Mouse (Mus musculus): Measurements from ENCODE around the gene Smox. TPM values are rescaled to one million over a fixed set of nuclear protein-coding genes. Genes with fewer than 3 reads are reported as not detected.
A peak's percentile ranks its signal among the peaks of the same experiment; 100 is the strongest.

The Smox gene
- total RNA-seq, 4 experiments from 2014 or later = 57.8 to 80.1 (median 67.6) TPM

DNA sequence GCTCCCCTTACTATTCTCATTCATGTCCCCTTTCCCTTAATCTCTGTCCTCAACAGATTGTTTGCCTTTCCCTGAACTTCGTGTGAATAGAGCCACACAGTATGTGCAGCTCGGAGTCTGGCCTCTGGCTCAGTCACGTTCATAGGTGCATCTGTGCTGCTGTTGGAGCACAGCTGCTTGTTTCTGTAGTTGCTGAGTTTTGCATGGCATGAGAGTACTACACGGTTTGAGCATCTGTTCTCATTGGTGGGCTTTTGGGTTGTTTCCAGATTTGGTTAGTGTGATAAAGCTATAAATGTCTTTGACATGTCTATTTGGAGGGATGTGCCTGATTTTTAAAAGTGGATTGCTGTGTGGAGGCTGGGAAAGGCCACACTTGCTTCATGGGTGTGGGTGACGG lies 19.2 kb downstream of the Smox start:
- DNase-seq (ENCODE audit: low spot score in 2 of 2) = no peak

DNA sequence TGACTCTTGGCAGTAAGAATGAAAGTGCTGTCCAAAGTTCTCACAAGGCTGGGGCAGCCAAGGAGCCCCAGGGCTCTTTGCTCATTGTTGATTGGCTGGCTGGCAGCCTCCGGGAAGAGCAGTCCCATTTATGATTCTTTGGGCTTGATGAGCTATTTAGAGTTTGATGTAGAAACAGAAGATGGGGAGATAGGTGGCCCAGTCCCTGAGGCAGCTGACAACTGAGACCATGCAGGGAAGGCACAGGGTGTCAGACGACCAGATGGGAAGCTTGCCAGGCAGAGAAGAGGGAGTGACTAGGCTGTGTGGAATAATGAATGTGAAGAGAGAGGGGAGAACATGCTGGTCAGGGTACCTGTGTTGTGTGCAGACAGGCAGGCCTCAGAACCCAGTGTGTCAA lies 22.2 kb downstream of the Smox start:
- no peak for DNase-seq (ENCODE audit: low spot score in 2 of 2)

DNA sequence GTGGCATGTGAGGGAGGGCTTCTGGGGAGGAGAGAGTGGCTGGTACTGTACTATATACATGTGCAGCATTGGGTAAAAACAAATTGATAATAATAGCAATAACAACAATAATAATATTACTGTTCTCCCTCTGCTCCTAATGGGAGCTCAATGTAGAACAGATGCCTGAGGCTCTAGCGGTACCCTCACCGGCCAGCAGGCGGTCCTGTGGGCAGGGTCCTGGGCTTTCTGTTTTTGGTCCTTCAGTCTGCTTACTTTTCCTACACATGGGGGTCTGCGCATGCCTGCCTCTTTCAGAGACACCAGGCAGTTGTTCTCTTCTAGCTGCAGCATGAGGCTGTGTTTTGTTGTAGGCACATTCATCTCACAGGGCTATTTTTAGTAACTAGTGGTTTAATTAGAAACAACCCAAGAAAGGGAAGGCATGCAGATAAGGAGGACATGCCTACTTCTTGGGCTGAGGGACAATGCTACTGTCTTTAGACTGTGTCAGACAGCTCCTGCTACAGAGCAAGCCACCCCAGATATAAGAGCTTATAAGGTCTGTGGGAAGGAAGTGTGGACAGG lies 22.8 kb downstream of the Smox start:
- no peak for DNase-seq (ENCODE audit: low spot score in 2 of 2)

DNA sequence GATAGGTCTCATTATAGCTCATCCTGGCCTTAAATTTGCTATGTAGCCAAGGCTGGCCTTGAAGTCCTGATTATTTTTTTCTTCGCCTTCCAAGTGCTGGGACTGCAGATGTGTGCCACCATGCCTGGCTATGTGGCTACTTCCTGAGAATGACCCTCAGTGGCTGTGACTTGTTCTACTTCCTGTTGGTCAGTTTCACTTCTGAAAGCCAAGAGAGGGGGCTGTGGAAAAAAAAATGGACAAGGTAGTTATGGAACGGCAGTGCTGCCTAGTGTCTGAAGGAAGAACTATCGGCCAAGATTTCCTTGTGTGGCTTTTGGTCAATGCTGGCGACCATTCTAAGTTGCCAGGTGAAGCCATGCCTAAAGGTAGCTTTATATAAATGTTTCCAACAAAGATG lies 26.3 kb downstream of the Smox start:
- DNase-seq (ENCODE audit: low spot score in 2 of 2) = no peak

DNA sequence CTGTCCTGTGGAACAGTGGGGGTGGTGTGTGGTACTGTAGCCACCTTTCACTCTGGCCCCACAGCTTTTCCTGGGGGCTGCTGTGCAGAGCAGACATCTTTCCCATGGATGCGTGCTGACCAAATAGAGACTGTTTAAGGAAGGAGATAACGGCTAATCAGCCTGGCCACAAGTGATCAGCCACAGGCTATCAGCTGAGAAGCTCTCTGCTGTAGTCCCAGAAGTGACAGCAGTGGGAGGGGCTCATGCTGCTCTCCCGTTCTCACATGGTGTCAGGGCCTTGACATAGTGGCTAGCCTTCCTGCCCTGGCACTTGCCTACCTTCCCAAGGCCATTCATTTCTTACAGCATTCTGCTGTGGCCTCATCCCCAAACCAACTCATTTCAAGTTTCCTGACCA lies 27.5 kb downstream of the Smox start:
- DNase-seq (ENCODE audit: low spot score in 2 of 2) = no peak

DNA sequence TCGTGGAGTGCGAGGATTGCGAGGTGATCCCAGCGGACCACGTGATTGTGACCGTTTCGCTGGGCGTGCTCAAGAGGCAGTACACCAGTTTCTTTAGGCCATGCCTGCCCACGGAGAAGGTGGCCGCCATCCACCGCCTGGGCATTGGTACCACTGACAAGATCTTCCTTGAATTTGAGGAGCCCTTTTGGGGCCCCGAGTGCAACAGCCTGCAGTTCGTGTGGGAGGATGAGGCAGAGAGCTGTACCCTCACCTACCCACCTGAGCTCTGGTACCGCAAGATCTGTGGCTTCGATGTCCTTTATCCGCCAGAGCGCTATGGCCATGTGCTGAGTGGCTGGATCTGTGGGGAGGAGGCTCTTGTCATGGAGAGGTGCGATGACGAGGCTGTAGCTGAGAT lies 29.4 kb downstream of the Smox start:
- no peak for DNase-seq (ENCODE audit: low spot score in 2 of 2)

DNA sequence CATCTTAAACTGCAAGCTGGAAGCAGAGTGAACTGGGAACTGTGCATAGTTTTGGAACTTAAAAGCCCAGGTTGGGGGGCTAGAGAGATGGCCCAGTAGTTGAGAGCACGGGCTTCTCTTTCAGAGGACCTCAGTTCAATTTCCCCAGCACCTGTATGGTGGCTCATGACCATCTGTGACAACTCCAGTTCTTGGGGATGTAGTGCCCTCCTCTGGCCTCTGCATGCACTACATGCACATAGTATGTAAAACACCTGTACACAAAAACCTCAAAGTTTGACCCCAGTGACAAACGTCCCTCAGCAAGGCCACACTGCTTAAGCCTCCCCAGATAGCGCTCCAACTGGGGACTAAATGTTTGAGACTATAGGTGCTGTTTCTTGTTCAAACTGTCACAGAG lies 35.8 kb downstream of the Smox start:
- no peak for DNase-seq (ENCODE audit: low spot score in 2 of 2)

DNA sequence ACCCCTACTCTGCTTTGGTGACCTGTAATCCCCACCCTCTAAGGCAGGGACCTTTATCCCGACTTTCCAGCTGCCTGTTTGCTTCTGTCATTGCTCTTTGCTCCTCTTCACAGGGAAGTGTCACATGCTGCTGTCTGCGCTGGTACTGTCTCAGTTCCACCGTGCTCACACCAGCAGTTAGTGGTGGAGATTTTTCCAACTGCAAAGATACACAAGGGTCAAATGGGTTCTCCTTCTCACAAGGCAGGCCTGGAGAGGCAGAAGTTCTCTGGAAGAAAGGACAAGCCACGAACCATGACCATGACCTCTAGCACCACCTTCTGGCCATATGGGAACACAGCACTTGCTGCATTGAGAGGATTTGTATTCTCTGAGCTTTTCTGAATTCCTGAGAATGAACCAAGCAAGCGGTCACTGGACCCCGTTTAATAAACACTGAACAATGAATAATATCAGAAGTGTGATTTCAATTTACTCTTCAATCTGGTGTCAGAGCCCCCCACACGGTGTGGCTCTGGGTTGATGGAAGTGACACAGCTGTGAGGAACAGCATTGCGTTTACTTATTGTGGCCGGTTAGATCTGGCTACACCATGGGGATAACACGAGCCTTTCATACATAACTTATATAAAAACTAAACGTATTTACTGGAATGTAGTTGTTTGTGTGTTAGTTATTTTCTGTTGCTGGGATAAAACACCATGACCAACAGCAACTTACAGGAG lies 38.8 kb downstream of the Smox start:
- peak; percentile 54 to 67 for DNase-seq (ENCODE audit: low spot score in 2 of 2)

DNA sequence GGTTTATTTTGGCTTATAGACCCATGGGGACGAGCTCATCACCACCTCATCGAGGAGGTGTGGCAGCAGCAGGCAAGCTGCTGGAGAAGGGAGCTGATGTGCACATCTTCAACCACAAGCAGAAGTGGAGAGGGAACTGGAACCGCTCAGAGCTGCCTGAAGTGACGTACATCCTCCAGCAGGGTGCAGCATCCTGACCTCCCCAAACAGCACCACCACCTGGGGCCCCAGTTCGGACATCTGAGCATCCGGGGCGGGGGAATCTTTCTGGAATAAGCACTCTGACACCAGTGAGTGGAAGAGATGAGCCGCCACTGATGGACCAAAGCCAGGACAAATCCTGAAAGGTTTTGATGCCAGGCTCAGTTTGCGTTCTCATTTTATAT lies 39.3 kb downstream of the Smox start:
- peak in 1 of 2 experiments; percentile 59 for DNase-seq (ENCODE audit: low spot score in 2 of 2)

DNA sequence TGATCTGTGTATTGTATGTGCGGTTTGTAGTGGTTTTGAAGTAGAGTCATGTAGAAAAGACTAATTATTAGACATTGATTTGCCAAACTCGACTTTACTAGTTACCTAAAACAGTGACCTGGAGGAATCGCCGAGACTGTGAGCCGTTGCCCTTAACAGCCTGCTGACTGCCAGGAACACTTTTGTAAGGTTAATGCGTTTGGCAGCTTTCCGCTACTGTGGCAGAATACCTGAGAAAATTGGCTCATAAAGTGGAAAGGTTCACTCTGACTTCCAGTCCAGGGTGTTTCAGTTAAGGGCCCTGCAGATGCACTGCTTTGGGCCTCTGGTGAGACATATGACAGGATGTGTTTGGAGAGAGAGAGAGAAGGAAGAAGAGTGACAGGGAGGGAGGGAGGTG lies 40.0 kb downstream of the Smox start:
- DNase-seq (ENCODE audit: low spot score in 2 of 2) = no peak

DNA sequence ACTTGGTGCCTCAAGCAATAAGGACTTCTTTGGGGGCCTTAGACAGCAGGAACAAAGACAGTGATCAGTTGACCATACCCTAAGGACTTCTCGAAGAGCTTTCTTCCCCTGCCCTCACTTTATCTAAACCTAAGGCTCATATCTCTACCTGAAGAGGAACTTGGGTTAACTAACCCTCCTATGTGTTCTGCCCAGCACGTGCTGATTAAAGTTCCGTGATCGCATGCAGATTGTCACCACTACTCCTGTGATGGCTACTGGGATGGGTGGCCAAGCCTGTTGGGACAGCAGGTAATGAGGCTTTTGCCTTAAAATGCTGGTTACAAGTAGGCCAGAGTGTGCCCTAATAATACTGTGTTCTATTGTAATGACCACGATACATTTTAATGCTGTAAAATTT lies 43.9 kb downstream of the Smox start:
- no peak for DNase-seq (ENCODE audit: low spot score in 2 of 2)

DNA sequence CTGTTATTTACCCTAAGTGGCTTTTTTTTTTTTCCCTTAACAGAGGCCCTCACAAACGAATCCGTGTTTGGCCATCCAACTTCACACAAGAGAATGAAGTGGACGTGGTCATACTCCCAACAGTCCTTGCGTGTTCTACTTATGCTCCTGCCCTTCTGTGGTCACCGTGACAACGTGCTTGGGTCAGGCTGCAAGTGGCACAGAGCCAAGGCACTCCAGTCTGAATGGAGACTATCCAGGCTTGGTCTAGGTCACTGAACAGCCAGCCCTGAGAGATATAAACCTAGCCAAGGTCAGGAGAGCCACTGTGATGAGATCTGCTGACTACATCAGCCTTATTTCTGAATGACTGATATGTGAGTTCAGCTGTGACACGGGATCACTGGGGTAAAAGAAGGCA lies 47.0 kb downstream of the Smox start:
- no peak for DNase-seq (ENCODE audit: low spot score in 2 of 2)

DNA sequence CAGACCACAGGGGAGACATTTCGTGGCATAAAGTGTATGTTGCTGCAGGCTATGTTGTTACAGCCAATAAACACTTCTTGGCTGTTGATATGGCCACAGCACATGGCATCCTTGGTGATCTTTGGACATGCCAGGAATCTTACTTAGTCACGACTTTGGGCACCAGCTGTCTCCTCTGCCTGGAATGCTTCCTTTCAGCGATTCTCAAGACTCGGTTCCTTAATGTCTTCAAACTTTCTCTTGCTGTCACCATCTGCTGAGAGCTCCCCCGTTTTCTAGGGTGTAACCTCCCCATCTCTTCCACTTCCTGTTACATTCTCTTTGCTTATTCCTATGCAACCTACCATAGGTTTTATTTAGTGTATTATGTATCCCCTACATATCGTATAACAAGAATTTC lies 48.5 kb downstream of the Smox start:
- no peak for DNase-seq (ENCODE audit: low spot score in 2 of 2)

DNA sequence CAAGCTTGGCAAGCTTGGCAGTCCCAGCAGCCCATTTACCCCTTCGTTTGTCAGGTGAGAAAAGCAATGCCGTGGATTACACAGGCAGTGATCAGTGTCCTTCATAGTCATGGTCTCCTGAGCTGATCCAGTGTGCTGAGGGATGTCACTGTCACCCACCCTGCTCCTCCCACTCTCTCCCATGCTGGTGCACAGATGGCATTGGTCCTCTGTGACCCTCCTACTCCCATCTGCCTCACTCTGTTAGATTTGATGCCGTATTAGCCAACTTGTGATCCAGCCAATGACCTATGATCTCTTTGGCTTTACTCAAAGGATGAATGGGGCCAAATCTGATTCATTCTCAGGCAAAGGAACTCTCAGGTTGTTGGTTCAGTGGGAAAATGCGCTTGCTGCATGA lies 50.4 kb downstream of the Smox start:
- DNase-seq (ENCODE audit: low spot score in 2 of 2) = peak in 1 of 2 experiments; percentile 55

DNA sequence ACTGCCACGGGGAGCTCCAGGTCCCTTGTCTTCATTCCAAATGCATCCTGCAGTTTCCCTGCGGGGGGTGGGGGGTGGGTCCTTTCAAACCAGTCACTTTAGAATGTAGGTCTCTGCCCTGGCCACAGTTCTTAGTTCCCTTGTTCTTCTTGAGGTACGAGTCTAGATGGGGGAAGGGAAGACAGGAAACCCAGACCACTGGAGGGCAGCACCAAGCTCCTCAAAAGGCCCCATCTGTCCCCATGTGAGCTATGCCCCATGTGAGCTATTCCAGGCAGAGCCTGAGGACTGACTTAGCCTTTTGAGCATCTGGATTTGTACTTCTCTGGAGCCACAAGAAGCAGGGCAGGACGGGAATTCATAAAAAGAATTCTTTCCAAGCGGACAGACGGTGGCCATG lies 51.2 kb downstream of the Smox start:
- DNase-seq (ENCODE audit: low spot score in 2 of 2) = no peak

DNA sequence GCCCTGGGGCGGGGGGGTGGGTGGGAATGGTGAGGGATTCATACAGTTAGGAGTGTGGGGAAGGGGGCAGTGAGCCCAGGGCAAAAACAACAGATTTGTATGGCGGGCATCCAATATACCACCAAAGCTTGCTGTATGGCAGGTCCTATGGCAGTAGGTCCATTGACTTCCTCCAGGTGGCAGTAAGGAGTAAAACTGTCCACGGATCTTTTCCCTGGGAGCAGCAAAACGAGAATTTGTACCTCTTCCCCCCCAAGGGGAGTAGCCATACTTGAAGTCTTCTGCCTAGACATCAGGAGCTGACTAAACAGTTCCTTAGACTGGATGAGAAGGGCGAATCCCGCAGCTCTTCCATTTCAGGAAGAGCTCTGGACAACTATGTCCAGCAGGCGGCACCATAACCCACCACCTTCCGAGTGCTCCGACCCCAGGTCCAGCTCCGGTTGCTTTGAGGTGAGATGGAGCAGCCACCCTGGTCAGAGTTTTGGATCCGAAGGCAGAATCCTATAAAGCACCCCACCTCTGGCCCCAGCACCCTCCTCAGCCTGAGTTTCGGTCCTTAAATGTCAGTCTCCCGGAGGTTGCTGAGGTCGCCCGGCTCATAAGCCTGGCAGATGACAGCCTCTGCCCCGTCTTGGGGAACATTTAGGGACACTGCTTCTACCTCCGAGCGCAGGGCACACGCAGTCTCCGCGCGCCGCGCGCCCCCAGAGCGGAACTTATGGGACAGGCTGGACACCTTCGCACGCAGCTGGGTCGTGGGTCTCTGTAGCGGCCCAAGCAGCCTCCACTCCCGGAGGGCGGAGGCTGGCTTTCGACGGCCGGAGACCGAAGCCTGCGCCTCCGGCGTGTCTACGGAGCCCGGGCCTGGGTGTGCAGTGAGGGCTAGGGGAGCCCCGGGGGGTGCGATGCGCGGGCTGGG lies 54.4 kb downstream of the Smox start:
- peak in 1 of 2 experiments; percentile 49 for DNase-seq (ENCODE audit: low spot score in 2 of 2)

DNA sequence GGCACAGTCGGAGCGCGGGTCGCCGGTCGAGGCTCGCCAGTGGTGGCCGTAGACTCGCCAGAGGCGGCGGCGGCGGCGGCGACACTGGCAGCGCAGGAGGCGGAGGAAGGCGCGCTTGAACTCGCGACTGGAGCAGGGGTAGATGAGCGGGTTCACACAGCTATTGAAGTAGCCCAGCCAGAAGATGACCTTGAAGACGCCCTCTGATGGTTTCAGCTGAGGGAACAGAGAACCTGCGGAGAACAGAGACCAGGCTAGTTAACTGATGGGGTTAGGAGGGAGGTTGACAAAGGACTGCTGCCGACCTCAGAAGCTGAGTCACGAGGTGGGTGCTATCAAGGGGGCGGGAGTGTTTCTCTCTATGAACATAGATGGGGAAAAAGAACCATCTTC lies 55.0 kb downstream of the Smox start:
- no peak for DNase-seq (ENCODE audit: low spot score in 2 of 2)

DNA sequence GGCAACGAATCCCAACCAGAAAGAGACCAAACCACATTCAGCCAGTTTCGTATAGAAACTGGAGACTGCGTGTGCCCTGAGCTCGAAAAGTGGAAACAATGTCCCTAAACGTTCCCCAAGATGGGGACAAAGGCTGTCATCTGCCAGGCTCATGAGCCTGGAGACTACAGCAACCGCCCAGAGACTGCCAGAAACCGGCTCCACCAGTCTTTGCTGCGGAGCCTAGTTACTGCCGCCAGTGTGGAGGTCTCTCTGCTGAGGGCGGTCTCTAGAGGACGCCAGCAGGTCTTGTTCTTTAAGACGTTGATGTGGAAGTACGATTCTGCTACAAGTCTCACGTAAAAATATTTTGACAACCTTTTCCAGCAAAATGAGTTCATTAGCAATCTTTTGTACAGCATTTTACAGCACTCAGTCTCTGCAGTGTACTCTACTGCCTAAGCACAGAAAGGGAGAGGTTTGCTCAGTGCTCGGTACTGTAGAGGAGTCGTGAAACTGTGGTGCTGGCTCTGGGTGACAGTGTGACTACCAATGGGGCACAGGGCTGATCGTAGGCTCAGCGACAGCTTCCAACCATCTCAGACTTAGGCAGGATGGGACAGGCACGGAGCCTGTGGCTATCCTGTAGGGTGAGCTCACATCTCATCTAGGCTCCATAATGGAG lies 55.6 kb downstream of the Smox start:
- no peak for DNase-seq (ENCODE audit: low spot score in 2 of 2)

DNA sequence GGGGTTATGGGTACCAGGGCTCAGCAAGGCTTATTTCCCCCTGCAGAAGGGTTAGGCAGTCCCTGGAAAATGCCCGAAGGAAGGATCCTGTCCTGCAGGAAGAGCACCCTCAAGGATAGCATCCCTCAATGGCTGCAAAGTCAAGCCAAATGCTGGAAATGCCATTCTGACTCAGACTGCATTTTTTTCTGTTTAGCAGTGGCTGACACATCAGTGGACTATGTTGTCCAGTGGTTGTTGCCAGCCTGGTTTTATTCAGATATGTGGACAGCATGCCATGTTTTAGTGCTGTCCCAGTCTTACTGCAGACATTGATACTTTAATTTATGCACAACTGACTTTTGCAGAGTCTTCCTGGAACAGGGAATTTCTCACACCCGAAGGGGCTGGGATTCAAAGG lies 57.0 kb downstream of the Smox start:
- DNase-seq (ENCODE audit: low spot score in 2 of 2) = no peak

DNA sequence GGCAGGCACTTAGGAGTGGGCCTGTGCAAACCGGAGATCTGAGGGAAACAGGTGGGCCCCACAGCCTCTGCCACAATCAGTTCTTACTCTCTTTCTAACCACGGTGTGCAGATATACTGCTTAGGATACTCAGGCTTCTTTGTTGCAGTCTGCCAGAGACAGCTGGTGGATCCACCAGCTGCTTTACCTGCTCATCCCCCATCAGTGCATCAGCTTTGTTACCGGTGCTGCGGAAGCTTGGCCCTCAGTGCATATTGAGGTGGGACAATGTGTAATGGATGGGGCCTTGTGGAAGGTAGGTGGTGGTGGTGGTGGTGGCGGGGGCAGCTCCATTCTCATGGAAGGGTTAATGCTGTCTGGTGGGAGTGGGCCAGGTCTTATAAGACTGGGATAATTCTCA lies 57.8 kb downstream of the Smox start:
- DNase-seq (ENCODE audit: low spot score in 2 of 2) = no peak

DNA sequence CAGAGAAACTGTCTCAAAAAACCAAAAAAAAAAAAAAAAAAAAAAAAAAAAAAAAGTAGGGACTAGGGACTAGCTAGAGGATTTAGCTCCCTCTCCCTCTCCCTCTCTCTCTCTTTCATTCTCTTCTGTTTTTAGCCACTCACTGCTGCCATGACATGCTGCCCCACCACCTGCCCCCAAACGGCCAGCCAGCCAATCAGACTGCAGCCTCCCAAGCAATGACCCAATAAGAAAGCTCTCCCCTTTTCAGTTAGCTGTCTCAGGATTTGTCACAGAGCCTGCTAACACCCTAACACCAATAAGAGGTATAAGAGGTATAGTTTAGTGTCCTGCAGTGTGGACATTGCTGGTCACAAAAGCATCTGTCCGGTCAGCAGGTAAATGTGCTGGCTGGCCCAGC lies 59.2 kb downstream of the Smox start:
- DNase-seq (ENCODE audit: low spot score in 2 of 2) = no peak

DNA sequence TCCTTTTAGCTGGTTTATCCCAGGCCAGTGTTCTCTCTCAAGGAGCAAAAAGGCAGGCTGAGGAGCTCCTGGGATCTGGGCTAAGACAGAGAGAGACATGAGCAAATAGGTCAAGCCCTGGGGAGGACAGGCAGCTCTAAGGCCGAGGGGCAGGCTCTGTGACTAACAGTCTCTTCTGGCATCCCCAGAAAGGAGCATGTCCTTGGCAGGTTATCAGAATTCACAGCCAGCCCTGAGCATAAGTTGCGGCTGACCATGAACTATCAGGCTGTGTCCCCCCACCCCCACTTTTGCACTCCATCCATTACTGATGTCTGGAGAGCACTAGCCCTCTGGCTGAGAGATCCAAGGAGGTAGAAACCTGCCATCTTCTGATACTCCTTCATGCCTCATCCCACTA lies 59.6 kb downstream of the Smox start:
- no peak for DNase-seq (ENCODE audit: low spot score in 2 of 2)
